8 mouse cellular contexts compared by ENCODE assay signal in genomic region chr11:116621258-116621704, GRCm38 (mm10). TPM values are rescaled to one million over a fixed set of nuclear protein-coding genes. Genes with fewer than 3 reads are reported as not detected.
A peak's percentile ranks its signal among the peaks of the same experiment; 100 is the strongest.
DNase-seq lines count a peak whose midpoint lies in the region; ATAC-seq lines count a peak whose summit lies in the region.

No protein-coding gene starts in this region.

- no peaks in the 10 kb centered on the region for H3K36me3 ChIP-seq in embryonic facial prominence, embryonic 13.5 days

- H3K27ac ChIP-seq in embryonic facial prominence, embryonic 13.5 days: no peak overlapping the region

- H3K9ac ChIP-seq in embryonic facial prominence, embryonic 13.5 days: 0 out of 2 replicates have a peak overlapping the region, but pooled peaks have one; percentile 21

- no peak overlapping the region; the same call in 1 of the 2 replicates for H3K4me2 ChIP-seq in embryonic facial prominence, embryonic 13.5 days

- peaks cover 14% of the 10 kb centered on the region; the same call in 1 of the 2 replicates for H3K27me3 ChIP-seq in embryonic facial prominence, embryonic 13.5 days

- intact Hi-C loops in heart, postnatal 10 days (cut with DNase I): no loop called here

- no peak overlapping the region for H3K4me3 ChIP-seq in embryonic facial prominence, embryonic 13.5 days

- no peaks in the 10 kb centered on the region for H3K9me3 ChIP-seq in embryonic facial prominence, embryonic 13.5 days

- no peak for ATAC-seq in embryonic facial prominence, embryonic 13.5 days (ENCODE audit: insufficient number of reproducible peaks, insufficient read depth, low FRiP score, low TSS enrichment, low read depth)
- ATAC-seq in inflammation-experienced regulatory T-cells, adult 6 months: no peak

- DNase-seq in layer of hippocampus, adult 11-12 months (ENCODE audit: low spot score): peak; percentile 40
- no peak for DNase-seq in layer of hippocampus, postnatal 25 days (ENCODE audit: extremely low spot score in 1 of 2, low spot score in 1 of 2)
- DNase-seq in adrenal gland, postnatal 14 days: peak; percentile 96
- peak; percentile 92 to 94 for DNase-seq in heart, postnatal 10 days
- peak; percentile 65 to 80 for DNase-seq in kidney, postnatal 4 days
- DNase-seq in lung, postnatal 4 days: peak; percentile 89 to 96

- H3K4me1 ChIP-seq in embryonic facial prominence, embryonic 13.5 days: peaks cover 40% of the 10 kb centered on the region

- WGBS in embryonic facial prominence, embryonic 13.5 days: 34% methylated on average over 6 of the region's 6 CpGs

RNA-seq across cellular contexts. Expression of gene Rhbdf2, which starts 5.5 kb away (rescaled TPM):
- 1 to 10 TPM; 1.1 to 1.8 TPM for total RNA-seq in layer of hippocampus, postnatal 25 days (2021)
- total RNA-seq in adrenal gland, postnatal 14 days (2021): 11.2 and 14.3 TPM in 2 replicates
- 4.2 and 4.3 TPM in 2 replicates for polyA plus RNA-seq in embryonic facial prominence, embryonic 13.5 days (2015; fragmentation: Nextera tagmentation; extraction: Ambion mirVana)
- 10 to 100 TPM; 15.4 to 17.7 TPM for total RNA-seq in heart, postnatal 10 days (2021)
- 1 to 10 TPM; 3.4 to 9.3 (median 3.9) TPM for polyA plus RNA-seq in inflammation-experienced regulatory T-cells, adult 6 months (2017; shearing (Covaris generic))

RNA-seq across cellular contexts. Expression of gene Prcd, which starts 32.1 kb away (rescaled TPM):
- 1 to 10 TPM; 6.4 to 7.0 TPM for total RNA-seq in layer of hippocampus, postnatal 25 days (2021)
- 5.3 and 6.1 TPM in 2 replicates for total RNA-seq in adrenal gland, postnatal 14 days (2021)
- 0.69 and 0.80 TPM in 2 replicates for polyA plus RNA-seq in embryonic facial prominence, embryonic 13.5 days (2015; fragmentation: Nextera tagmentation; extraction: Ambion mirVana)
- total RNA-seq in heart, postnatal 10 days (2021): 1 to 10 TPM; 1.4 to 1.7 TPM
- polyA plus RNA-seq in inflammation-experienced regulatory T-cells, adult 6 months (2017; shearing (Covaris generic)): not detected

RNA-seq across cellular contexts. Expression of gene Cygb, which starts 32.8 kb away (rescaled TPM):
- total RNA-seq in layer of hippocampus, postnatal 25 days (2021): 10 to 100 TPM; 65.7 to 78.3 TPM
- 30.9 and 35.0 TPM in 2 replicates for total RNA-seq in adrenal gland, postnatal 14 days (2021)
- 7.1 and 7.9 TPM in 2 replicates for polyA plus RNA-seq in embryonic facial prominence, embryonic 13.5 days (2015; fragmentation: Nextera tagmentation; extraction: Ambion mirVana)
- 10 to 100 TPM; 76.2 to 85.4 TPM for total RNA-seq in heart, postnatal 10 days (2021)
- polyA plus RNA-seq in inflammation-experienced regulatory T-cells, adult 6 months (2017; shearing (Covaris generic)): under 1 TPM in 2 of 3 experiments, not detected in 1; 0.24 to 0.32 TPM

RNA-seq across cellular contexts. Expression of gene Aanat, which starts 35.0 kb away (rescaled TPM):
- total RNA-seq in layer of hippocampus, postnatal 25 days (2021): under 1 TPM; 0.32 to 0.68 TPM
- not detected in 2 replicates for total RNA-seq in adrenal gland, postnatal 14 days (2021)
- not detected in 2 replicates for polyA plus RNA-seq in embryonic facial prominence, embryonic 13.5 days (2015; fragmentation: Nextera tagmentation; extraction: Ambion mirVana)
- total RNA-seq in heart, postnatal 10 days (2021): not detected
- not detected for polyA plus RNA-seq in inflammation-experienced regulatory T-cells, adult 6 months (2017; shearing (Covaris generic))

RNA-seq across cellular contexts. Expression of gene Ube2o, which starts 40.0 kb away (rescaled TPM):
- 10 to 100 TPM; 97.0 to 97.1 TPM for total RNA-seq in layer of hippocampus, postnatal 25 days (2021)
- total RNA-seq in adrenal gland, postnatal 14 days (2021): 32.0 and 38.5 TPM in 2 replicates
- 9.7 and 11.5 TPM in 2 replicates for polyA plus RNA-seq in embryonic facial prominence, embryonic 13.5 days (2015; fragmentation: Nextera tagmentation; extraction: Ambion mirVana)
- total RNA-seq in heart, postnatal 10 days (2021): 10 to 100 TPM; 28.5 to 33.7 TPM
- 1 to 10 TPM; 1.5 to 2.2 (median 2.0) TPM for polyA plus RNA-seq in inflammation-experienced regulatory T-cells, adult 6 months (2017; shearing (Covaris generic))

Comparison
In these comparisons a context has a peak if more than half of its experiments do, and no peak if none do; other contexts are left out.
1. DNase-seq: peak in layer of hippocampus, adult 11-12 months (single experiment), adrenal gland, postnatal 14 days (single experiment), heart, postnatal 10 days (2 of 2), kidney, postnatal 4 days (2 of 2) and lung, postnatal 4 days (2 of 2); none in layer of hippocampus, postnatal 25 days (0 of 2).